Mouse (Mus musculus) erythroblast, embryonic 14.5 days (primary cell): ENCODE results near the gene Sgsm1.

Experiments used
- GATA1 ChIP-seq: IDR thresholded peaks from 2 replicates; pipeline ENCODE4 v1.6.1; 2012; ENCODE audit warnings: low read length, inconsistent platforms, mixed read lengths
- TAL1 ChIP-seq: IDR thresholded peaks from 3 replicates; pipeline ENCODE4 v1.6.1; 2012; ENCODE audit warnings: low read length, inconsistent platforms, mixed read lengths

- no peak for TF ChIP-seq TAL1
- TF ChIP-seq GATA1, result no peak
Measured at GRCm38 (mm10) chr5:113352636-113353035, 42.0 kb upstream of the Sgsm1 start.
